Comparison of ENCODE assay signal across 16 mouse cellular contexts in genomic region chr19:45618184-45618583, GRCm38 (mm10).
"Had no signal": no experiment of that assay in that cellular context is flagged by ENCODE, and none has a peak within 500 bp of the region (broad histone marks: within the 10 kb centered on the region; RNA-seq: fewer than 3 reads in every experiment).

No protein-coding gene starts in this region.

- H3K4me2 ChIP-seq: limb, embryonic 13.5 days; liver, embryonic 12.5 days; liver, embryonic 15.5 days; lung, embryonic 15.5 days; midbrain, embryonic 13.5 days had no signal

- H3K27me3 ChIP-seq: limb, embryonic 13.5 days; liver, embryonic 12.5 days; liver, embryonic 15.5 days; lung, embryonic 15.5 days; megakaryocyte, embryonic 14.5 days had no signal

- H3K9me3 ChIP-seq: limb, embryonic 10.5 days; limb, embryonic 13.5 days; liver, embryonic 12.5 days; liver, embryonic 15.5 days; lung, embryonic 15.5 days; megakaryocyte, embryonic 14.5 days; midbrain, embryonic 10.5 days; midbrain, embryonic 13.5 days had no signal

- DNase-seq: kidney, adult 2 months; kidney, postnatal 25 days; layer of hippocampus, adult 9-11 months; liver; thymus, postnatal 25 days had no signal

- ATAC-seq: intestine, postnatal 0 days; liver, embryonic 12.5 days; midbrain, embryonic 13.5 days had no signal

- H3K9ac ChIP-seq: limb, embryonic 13.5 days; liver, embryonic 12.5 days; liver, embryonic 15.5 days; lung, embryonic 15.5 days; midbrain, embryonic 13.5 days had no signal

- H3K27ac ChIP-seq: kidney, postnatal 0 days; layer of hippocampus, adult 2 months; limb, embryonic 10.5 days; limb, embryonic 13.5 days; liver, embryonic 12.5 days; liver, embryonic 15.5 days; lung, embryonic 15.5 days; midbrain, embryonic 10.5 days; midbrain, embryonic 13.5 days had no signal

- H3K36me3 ChIP-seq: limb, embryonic 10.5 days; liver, embryonic 15.5 days; lung, embryonic 15.5 days; midbrain, embryonic 10.5 days had no signal

- H3K4me3 ChIP-seq: layer of hippocampus, adult 2 months; limb, embryonic 10.5 days; limb, embryonic 13.5 days; liver, embryonic 12.5 days; liver, embryonic 15.5 days; lung, embryonic 15.5 days; megakaryocyte, embryonic 14.5 days; midbrain, embryonic 10.5 days; midbrain, embryonic 13.5 days had no signal
